Mouse (Mus musculus): ENCODE data around the gene Rel. TPM values are rescaled to one million over a fixed set of nuclear protein-coding genes. Genes with fewer than 3 reads are reported as not detected.

Gene Rel
- total and polyA plus RNA-seq, 2 experiments from 2014 or later, result 2.2 to 4.1 TPM

- peaks cover 52% of the 10 kb centered on the region for H3K36me3 ChIP-seq (replicated peaks; ENCODE audit: control insufficient read depth, insufficient read depth, low read length)
- TF ChIP-seq CTCF (IDR thresholded peaks at IDR 0.05; ENCODE audit: low read depth) (no peak), EP300 (IDR thresholded peaks at IDR 0.05; ENCODE audit: low read depth) (no peak)
- no peak overlapping the region for H3K4me2 ChIP-seq (ENCODE audit: low read depth, low read length)
- H3K9ac ChIP-seq (replicated peaks; ENCODE audit: low read depth, low read length), result no peak overlapping the region
- DNase-seq (ENCODE audit: low spot score) (no peak), ATAC-seq (ENCODE audit: insufficient read depth, low read depth) (no peak)
- no peaks in the 10 kb centered on the region for H3K27me3 ChIP-seq (ENCODE audit: control insufficient read depth, insufficient read depth, low read length)
- H3K4me3 ChIP-seq (ENCODE audit: low read depth, low read length), result no peak overlapping the region
- no peaks in the 10 kb centered on the region for H3K9me3 ChIP-seq (replicated peaks; ENCODE audit: control insufficient read depth, low read length)
- H3K4me1 ChIP-seq (ENCODE audit: control insufficient read depth, insufficient read depth), result no peaks in the 10 kb centered on the region
- WGBS, result 88% methylated on average over 2 of the region's 2 CpGs
- H3K27ac ChIP-seq (ENCODE audit: low read depth), result no peak overlapping the region
Observed at GRCm38 (mm10) chr11:23728186-23728585, 42.6 kb downstream of the Rel start.

- Histone ChIP-seq H3K9me3 (replicated peaks; ENCODE audit: control insufficient read depth, low read length) (no peaks in the 10 kb centered on the region), H3K27ac (ENCODE audit: low read depth) (no peak overlapping the region), H3K27me3 (ENCODE audit: control insufficient read depth, insufficient read depth, low read length) (no peaks in the 10 kb centered on the region), H3K4me3 (ENCODE audit: low read depth, low read length) (no peak overlapping the region), H3K9ac (replicated peaks; ENCODE audit: low read depth, low read length) (no peak overlapping the region), H3K4me1 (ENCODE audit: control insufficient read depth, insufficient read depth) (no peaks in the 10 kb centered on the region), H3K36me3 (replicated peaks; ENCODE audit: control insufficient read depth, insufficient read depth, low read length) (peaks cover 54% of the 10 kb centered on the region), H3K4me2 (ENCODE audit: low read depth, low read length) (no peak overlapping the region)
- WGBS, result 88% methylated on average over 2 of the region's 2 CpGs
- ATAC-seq (ENCODE audit: insufficient read depth, low read depth) (no peak), DNase-seq (ENCODE audit: low spot score) (no peak)
- TF ChIP-seq EP300 (IDR thresholded peaks at IDR 0.05; ENCODE audit: low read depth) (no peak), CTCF (IDR thresholded peaks at IDR 0.05; ENCODE audit: low read depth) (no peak)
Observed at GRCm38 (mm10) chr11:23726441-23726840, 44.3 kb downstream of the Rel start.

- no peak overlapping the region for H3K4me3 ChIP-seq (ENCODE audit: low read depth, low read length)
- ATAC-seq (ENCODE audit: insufficient read depth, low read depth) (no peak), DNase-seq (ENCODE audit: low spot score) (no peak)
- no peaks in the 10 kb centered on the region for H3K4me1 ChIP-seq (ENCODE audit: control insufficient read depth, insufficient read depth)
- 88% methylated on average over 2 of the region's 2 CpGs for WGBS
- H3K27me3 ChIP-seq (ENCODE audit: control insufficient read depth, insufficient read depth, low read length), result no peaks in the 10 kb centered on the region
- H3K27ac ChIP-seq (ENCODE audit: low read depth), result no peak overlapping the region
- H3K9me3 ChIP-seq (replicated peaks; ENCODE audit: control insufficient read depth, low read length), result no peaks in the 10 kb centered on the region
- TF ChIP-seq CTCF (IDR thresholded peaks at IDR 0.05; ENCODE audit: low read depth) (no peak), EP300 (IDR thresholded peaks at IDR 0.05; ENCODE audit: low read depth) (no peak)
- H3K36me3 ChIP-seq (replicated peaks; ENCODE audit: control insufficient read depth, insufficient read depth, low read length), result peaks cover 53% of the 10 kb centered on the region
- no peak overlapping the region for H3K9ac ChIP-seq (replicated peaks; ENCODE audit: low read depth, low read length)
- H3K4me2 ChIP-seq (ENCODE audit: low read depth, low read length), result no peak overlapping the region
Observed at GRCm38 (mm10) chr11:23725850-23726249, 44.9 kb downstream of the Rel start.

DNA sequence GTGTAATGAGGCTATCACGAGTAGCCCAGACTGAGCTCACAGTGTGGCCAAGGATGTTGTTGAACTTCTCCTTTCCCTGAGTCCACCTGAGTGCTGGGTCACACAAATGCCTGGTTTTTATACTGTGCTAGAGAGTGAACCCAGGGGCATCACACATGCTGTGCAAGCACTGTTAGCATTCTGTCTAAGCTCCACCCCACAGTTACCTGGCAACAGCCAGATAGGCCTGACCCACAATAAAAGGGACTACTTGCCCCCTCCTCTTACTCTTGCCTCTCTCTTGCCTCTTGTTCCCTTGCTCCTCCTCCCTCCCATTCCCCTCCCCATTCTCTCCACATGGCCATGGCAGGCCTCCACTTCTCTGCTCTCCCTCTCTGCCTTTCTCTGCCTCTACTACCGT, 48.4 kb downstream of the Rel start:
- TF ChIP-seq EP300 (IDR thresholded peaks at IDR 0.05; ENCODE audit: low read depth) (no peak), CTCF (IDR thresholded peaks at IDR 0.05; ENCODE audit: low read depth) (no peak)

DNA sequence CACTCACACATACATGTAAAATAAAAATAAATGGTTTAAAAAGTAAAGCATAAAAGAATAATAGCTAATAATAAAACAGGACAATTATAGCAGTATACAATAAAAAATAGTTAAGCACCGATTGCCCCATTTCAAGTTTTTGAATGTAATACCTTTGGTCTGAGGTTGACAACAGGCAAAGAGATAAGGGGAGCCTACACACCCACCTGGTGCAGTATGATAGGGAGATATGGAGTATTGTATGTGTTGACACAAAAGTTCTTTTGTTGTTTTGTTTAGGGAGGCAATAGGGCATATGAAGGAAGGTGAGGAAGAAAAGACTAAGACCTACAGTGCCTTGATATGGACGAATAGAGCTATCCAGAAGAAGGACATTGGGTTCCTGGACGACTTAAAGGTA, 50.9 kb downstream of the Rel start:
- Histone ChIP-seq H3K27ac (ENCODE audit: low read depth) (no peak overlapping the region), H3K9ac (replicated peaks; ENCODE audit: low read depth, low read length) (no peak overlapping the region), H3K9me3 (replicated peaks; ENCODE audit: control insufficient read depth, low read length) (no peaks in the 10 kb centered on the region), H3K4me1 (ENCODE audit: control insufficient read depth, insufficient read depth) (no peaks in the 10 kb centered on the region), H3K36me3 (replicated peaks; ENCODE audit: control insufficient read depth, insufficient read depth, low read length) (peaks cover 75% of the 10 kb centered on the region), H3K27me3 (ENCODE audit: control insufficient read depth, insufficient read depth, low read length) (no peaks in the 10 kb centered on the region), H3K4me2 (ENCODE audit: low read depth, low read length) (no peak overlapping the region), H3K4me3 (ENCODE audit: low read depth, low read length) (no peak overlapping the region)
- TF ChIP-seq CTCF (IDR thresholded peaks at IDR 0.05; ENCODE audit: low read depth) (no peak), EP300 (IDR thresholded peaks at IDR 0.05; ENCODE audit: low read depth) (no peak)
- DNase-seq (ENCODE audit: low spot score), result no peak
- ATAC-seq (ENCODE audit: insufficient read depth, low read depth), result no peak
- 73% methylated on average over 3 of the region's 3 CpGs for WGBS

More for the DNA sequence above, 48.4 kb downstream of the Rel start:
- H3K4me1 ChIP-seq (ENCODE audit: control insufficient read depth, insufficient read depth), result no peaks in the 10 kb centered on the region
- WGBS, result 60% methylated on average over 2 of the region's 2 CpGs
- H3K9ac ChIP-seq (replicated peaks; ENCODE audit: low read depth, low read length), result no peak overlapping the region
- H3K4me2 ChIP-seq (ENCODE audit: low read depth, low read length), result no peak overlapping the region
- DNase-seq (ENCODE audit: low spot score) (no peak), ATAC-seq (ENCODE audit: insufficient read depth, low read depth) (no peak)
- no peaks in the 10 kb centered on the region for H3K27me3 ChIP-seq (ENCODE audit: control insufficient read depth, insufficient read depth, low read length)
- H3K27ac ChIP-seq (ENCODE audit: low read depth), result no peak overlapping the region
- H3K4me3 ChIP-seq (ENCODE audit: low read depth, low read length), result no peak overlapping the region
- H3K36me3 ChIP-seq (replicated peaks; ENCODE audit: control insufficient read depth, insufficient read depth, low read length), result peaks cover 70% of the 10 kb centered on the region
- H3K9me3 ChIP-seq (replicated peaks; ENCODE audit: control insufficient read depth, low read length), result no peaks in the 10 kb centered on the region

- Histone ChIP-seq H3K36me3 (replicated peaks; ENCODE audit: control insufficient read depth, insufficient read depth, low read length) (peaks cover 77% of the 10 kb centered on the region), H3K27ac (ENCODE audit: low read depth) (no peak overlapping the region), H3K4me3 (ENCODE audit: low read depth, low read length) (no peak overlapping the region), H3K4me1 (ENCODE audit: control insufficient read depth, insufficient read depth) (no peaks in the 10 kb centered on the region), H3K4me2 (ENCODE audit: low read depth, low read length) (no peak overlapping the region), H3K9ac (replicated peaks; ENCODE audit: low read depth, low read length) (no peak overlapping the region), H3K9me3 (replicated peaks; ENCODE audit: control insufficient read depth, low read length) (no peaks in the 10 kb centered on the region), H3K27me3 (ENCODE audit: control insufficient read depth, insufficient read depth, low read length) (no peaks in the 10 kb centered on the region)
- DNase-seq (ENCODE audit: low spot score), result no peak
- ATAC-seq (ENCODE audit: insufficient read depth, low read depth), result no peak
- no peak for TF ChIP-seq EP300 (IDR thresholded peaks at IDR 0.05; ENCODE audit: low read depth)
- TF ChIP-seq CTCF (IDR thresholded peaks at IDR 0.05; ENCODE audit: low read depth), result no peak
- WGBS, result 88% methylated on average over 2 of the region's 2 CpGs
Observed at GRCm38 (mm10) chr11:23718856-23719255, 51.9 kb downstream of the Rel start.
